Mouse (Mus musculus) spleen, postnatal 14 days (tissue): Measurements from ENCODE around the gene Pcsk2.

ENCODE experiments used
- DNase-seq, 2 experiments: peaks; one replicate each; pipeline ENCODE4 v3.0.0; 2021 to 2022; ENCODE audit warnings: low spot score in 2 of 2

The Pcsk2 gene

DNA sequence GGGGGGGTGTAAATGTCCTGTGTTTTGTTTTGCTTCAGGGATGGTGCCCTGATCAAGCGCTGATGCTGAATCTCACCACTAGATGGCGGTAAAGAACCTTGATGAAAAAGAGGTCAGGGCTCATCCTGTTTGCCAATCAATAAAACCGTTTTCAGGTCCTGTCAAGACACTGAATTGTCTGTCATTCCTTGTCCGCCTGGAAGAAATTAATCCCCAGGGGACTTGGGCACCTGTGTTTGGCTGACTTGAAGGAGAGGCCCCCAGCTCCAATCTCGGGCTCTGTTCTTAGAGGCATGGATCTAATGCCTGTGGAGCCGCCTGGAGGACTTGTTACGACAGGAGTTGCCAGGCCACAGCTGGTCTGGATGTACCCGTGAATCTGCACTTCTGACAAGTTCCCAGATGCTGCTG is 291.3 kb downstream of the Pcsk2 start:
- peak; percentile 31 to 69 for DNase-seq

DNA sequence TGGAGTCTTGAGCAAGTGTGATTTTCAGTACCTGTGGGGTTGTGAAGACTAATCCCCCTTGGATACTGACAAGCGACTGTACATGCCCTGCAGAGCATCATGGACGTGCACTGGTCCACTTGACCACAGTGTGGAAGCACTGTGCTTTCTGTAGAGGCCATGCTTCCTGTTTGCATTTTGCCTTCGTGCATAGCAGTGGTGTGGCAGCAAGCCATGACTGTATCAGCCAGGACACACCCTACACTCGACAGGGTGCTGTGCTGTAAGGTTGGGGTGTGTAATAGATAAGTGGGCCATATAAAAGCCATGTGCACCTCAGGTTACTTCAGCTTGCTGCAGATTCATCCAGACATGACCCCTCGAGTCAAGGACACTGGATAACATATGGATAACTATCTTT is 292.7 kb downstream of the Pcsk2 start:
- DNase-seq: peak in 1 of 2 experiments; percentile 31

DNA sequence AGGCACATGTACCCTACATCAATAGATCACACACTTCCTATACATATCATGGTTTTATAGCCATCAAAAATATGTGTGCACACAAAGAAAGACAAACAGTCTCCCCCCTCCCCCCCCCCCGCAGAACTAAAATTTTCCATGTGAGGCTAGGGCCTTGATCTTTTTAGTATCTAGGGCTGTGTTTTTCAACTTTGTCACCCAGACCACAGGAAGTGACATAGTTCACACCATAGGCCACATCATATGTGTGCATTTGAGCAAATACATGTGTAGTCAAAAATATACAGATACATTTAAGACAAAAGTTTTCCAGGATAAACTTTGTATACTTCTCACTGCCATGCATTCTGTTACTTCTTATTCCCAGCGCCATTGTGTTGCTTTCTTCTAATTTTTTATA is 293.5 kb downstream of the Pcsk2 start:
- DNase-seq: no peak

DNA sequence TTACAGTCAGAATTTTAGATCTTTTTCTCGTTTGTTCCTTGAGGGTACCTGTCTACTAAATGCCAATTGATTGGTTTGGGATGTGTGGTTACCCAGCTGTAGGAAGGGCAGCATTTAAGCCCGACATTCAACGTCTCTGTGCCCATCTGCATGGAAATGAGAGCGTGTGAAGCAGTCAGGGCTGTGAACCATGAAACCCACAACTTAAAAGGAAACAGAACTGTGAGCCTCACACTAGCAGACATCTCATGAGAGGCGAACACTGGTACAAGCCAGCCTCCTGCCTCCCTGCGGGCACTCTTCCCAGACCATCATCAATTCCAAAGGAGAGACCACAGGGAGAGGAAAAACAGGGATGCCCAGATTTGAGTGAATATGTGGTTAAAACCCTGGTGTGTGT is 294.9 kb downstream of the Pcsk2 start:
- DNase-seq: peak in 1 of 2 experiments; percentile 16

DNA sequence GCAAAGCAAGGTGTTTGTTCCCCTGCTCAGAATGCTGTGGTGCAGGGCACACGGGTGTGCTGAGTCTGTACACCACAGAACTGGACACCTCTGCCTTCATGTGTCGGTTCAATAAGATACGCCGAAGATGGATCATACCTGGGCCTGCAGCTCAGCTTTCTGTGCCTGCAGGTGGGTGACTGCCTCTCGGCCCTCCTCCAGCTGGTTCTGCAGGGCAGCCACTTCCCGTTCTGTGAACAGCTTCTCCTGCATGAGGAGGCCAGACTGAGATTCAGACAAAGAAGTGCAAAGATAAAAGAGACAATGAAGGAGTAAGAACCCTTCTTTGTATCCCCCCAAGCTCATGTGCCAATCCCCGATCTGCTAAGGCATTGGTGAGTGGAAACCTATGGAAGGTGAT is 295.6 kb downstream of the Pcsk2 start:
- DNase-seq: no peak

DNA sequence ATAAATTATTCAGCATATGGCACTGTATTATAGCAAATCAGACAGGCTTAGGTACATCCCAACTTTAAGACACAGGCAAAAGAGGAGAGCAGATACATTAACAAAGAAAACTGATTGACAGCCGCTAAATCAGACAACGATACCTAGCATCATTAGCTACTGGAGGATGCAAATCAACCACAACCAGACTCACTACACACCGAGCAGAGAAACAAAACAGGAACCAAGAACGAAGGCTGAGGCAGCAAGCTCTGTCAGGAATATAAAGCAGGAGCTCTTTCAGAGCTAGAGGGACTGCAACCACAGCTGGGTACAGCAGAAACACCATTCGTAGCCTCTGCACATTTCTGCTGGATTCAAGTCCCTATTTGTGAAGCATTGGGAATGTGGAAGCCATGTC is 298.8 kb downstream of the Pcsk2 start:
- no peak for DNase-seq

DNA sequence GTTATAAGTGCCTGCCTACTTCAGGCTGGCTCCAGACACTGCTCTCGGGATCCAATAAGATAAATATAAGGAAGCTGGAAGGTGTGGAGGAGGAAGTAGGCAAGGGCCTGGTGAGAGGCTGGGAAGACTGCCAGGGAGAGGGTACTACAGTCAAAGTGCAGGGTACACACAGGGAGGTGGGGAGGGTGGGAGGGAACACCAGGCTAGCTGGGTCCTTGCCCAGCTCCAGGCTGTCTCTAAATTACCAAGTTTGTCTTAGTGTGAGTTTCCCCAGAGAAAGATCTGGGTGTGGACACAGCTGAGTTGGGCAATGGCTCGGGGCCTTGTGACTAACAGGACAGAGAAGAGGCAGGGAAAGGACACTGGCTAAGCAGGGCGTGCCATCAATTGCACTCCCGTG is 300.8 kb downstream of the Pcsk2 start:
- no peak for DNase-seq

DNA sequence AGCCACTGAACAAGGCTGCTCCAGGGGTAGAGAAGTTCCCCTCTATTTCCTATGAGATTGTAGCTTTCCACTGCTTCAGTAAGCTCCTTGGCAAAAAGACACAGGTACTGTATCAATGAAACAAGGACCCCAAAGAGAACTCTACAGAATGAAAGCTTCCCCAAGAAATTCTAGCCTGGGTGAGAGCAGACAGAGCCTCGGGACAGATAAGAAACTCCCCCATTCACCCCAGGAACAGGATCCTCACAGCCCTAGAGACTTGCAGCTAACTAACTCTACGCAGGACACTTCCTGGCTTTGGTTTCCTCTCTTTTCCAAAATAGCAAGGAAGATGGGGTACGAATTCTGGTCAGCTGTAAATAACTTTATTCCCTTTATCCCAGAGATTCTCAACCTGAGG is 301.3 kb downstream of the Pcsk2 start:
- DNase-seq: no peak

DNA sequence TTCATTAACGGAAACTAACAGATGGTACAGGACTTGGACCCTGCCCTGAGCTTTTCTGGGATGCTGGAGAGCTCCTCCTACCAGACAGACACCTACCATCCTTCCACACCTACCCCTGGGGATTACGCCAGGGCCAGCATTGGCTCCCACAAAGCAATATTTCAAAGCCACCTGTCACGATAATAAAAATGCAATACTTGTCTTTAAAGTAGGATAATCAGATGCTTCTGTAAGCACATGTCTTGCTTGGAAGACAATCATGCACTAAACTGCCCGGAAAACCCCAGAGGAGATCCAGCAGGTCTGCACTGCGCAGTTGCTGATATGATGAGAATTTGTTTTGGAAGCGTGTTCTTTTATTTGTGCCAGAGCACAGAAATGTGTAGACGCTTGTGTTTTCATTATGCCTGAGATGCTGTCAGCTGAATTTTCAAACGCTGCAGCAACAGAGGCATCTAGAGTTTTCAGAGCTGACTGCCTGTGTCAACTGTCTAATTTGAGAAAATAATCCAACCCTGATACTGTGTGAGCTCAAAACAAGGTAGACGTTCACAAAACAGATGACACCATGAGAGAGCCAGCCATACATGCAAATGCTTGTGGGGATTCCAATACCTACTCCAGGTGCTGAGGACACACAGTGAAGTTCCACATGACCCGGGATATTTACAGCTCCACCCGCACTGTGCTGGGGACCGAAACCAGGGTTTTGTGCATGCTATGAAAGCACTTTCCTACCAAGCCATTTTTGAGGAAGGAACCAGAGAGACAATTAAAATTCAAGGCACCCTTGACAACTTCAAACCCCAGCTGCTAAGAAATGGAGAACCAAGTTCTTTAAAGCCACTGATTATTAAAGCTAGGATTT is 305.6 kb downstream of the Pcsk2 start:
- DNase-seq: no peak

DNA sequence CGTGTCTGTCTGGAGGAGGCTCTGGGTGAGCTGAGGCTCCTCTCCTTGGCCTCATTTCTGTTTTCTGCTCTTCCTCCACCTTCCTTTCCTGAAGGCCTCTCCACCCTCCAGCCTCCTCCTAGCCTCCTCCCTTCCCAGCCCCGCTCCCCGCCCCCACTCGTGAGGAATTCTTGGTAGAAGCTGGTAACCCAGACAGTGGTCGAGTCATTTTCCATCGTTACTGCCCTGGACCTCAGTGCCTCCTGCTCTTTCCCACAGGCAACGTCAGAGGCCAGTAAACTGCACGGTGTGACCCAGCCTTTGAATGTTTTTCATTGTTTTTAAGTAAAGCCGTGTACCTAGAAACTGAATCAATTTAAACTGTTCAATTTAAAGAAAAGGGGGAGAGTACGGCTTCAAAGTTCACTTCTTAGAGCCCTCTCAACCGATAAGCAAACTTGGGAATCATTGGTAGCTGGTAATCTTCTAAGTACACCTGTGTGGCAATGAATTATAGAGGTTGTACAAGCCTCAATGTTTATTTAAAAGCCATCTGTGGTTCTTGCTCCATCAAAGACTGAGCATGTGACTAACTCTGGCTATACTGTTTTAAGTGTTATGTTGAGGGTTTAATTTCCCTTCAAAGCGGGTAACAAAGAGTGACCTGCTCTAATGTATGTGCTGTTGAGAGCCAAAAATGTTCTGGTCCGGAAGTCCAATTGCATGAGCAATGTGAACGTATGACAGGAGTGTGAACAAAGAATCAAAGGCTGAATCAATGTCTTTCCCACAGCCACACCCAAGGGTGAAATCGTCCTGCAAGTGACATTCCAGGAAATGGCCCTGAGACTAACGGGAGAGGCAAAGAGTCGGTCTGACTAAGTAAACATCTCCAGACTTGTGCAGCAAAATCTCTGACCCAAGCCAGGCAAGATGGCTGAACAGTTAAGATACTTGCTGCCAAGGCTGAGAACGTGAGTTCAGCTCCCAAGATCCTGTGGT is 306.6 kb downstream of the Pcsk2 start:
- DNase-seq: no peak

DNA sequence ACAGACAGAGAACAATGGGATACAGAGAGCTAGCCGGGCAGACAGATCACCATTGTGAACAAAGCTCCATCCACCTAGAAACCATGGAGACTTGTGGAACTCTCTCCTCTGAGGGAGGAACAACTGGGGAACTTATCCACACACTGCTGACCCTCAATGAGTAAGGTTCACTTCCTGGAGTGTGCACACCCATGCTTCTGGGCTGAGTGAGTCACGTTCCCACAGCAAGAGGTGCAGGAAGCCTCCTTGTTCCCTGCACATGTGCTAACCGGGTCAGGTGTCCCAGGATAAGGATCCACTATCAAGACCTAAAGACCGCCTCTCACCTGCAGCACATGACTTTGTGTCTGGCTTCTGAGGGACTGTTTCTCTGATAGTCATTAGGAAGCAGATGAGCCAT is 307.5 kb downstream of the Pcsk2 start:
- DNase-seq: no peak

DNA sequence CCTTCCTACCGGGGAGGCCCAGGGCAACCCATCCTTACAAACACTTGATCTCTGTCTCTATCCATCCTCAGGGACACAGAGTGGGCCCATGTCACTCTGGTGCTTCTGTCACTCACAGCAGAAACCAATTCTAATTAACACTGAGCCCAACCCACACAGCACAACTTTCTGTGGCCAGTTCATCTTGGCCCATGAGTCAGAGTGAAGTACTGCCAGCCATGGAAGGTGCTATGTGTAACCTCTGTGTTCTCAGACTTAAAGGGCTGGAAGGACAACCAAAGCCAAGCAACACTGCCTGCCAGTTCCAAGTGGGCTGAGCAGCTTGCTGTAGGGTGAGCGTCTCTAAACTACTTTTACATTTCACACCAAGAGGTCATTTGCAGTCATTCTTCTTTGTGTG is 313.2 kb downstream of the Pcsk2 start:
- no peak for DNase-seq

DNA sequence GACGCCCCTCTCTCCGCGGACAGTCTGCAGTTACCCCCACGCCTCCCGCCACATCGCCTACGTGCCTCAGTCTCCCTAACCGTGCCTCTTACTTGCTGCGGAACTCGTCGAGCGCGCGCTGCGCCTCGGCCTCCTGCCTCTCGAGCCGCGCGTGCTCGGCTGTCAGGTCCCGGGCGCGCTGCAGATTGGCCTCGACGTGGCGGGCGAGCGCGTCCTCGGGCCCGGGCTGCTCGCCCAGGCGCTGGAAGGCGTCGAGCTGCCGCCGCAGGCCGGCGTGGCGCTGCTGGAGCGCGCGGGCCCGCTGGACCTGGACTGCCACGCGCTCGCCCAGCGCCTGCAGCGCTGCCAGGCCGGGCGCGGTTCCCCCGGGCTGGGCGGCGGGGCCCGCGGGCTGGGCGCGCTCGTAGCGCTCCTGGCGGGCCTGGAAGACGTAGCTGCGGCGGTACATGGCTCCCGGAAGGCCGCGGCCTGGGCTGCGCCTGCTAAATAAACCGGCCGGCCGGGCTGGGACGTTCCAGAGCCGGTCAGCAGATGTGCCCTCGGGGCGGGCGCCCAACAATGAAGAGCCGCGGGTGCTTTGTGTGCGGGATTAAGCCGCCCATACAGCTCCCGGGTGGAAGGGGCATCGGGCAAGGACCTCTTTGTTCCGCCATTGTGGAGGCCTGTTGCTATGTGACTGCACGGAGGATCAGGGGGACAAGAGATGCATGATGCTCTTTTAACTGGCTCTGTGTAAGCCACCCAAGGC is 316.7 kb downstream of the Pcsk2 start, which contains the start of gene Bfsp1:
Gene Bfsp1, minus strand, starts transcription at position 690 of the 748 bp plus-strand sequence.
- DNase-seq: no peak

DNA sequence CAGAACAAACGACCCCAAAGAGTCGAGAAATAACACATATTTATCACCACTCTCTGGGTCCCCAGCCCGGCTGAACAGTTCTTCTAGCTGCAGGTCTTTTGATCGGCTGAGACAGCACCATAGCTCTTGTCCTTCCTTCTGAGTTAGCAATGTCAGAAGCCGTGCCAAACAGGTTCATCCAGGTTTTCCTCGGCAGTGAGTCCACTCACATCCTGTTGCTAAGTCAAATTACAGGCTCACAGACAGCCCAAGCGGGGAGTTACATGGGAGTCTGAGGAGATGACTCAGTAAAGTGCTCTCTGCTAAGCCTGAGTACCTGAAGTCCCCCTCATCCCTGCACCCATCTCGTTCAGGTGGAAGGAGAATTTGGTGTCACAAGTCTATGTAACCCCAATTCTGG is 318.6 kb downstream of the Pcsk2 start:
- no peak for DNase-seq
